Mouse (Mus musculus) erythroblast, adult 5-6 weeks (primary cell): ENCODE results near the gene Xrn2. TPM values are rescaled to one million over a fixed set of nuclear protein-coding genes. Genes with fewer than 3 reads are reported as not detected.
"Not testable (repeated sequence)": the region's sequence is repeated elsewhere in the genome, so short reads cannot be mapped to it uniquely, and the experiment has no call there.

Experiments
- ATAC-seq: replicated peaks from 2 replicates; pipeline ENCODE4 v1.8.0; 2016; ENCODE audit warnings: moderate number of reproducible peaks, mild to moderate bottlenecking, moderate TSS enrichment, inconsistent platforms; ENCODE audit not compliant: poor library complexity, low FRiP score, severe bottlenecking
- total RNA-seq, 2 experiments: library from RNA; stranded (forward) in 1 of 2; stranded (reverse) in 1 of 2; fragments of 150-400 nt in 1 of 2; fragments of 200-764, 138-1000 nt in 1 of 2; gene quantifications; 2 replicates each; pipeline versions ENCODE4 v1.2.3 to v1.2.4; 2015 to 2017; ENCODE audit warnings: low replicate concordance in 2 of 2

The Xrn2 gene
- 31.8 and 40.5 TPM in 2 replicates for total RNA-seq (2015; ENCODE audit: low replicate concordance)
- total RNA-seq (2017; ENCODE audit: low replicate concordance), result 24.6 and 45.4 TPM in 2 replicates

GRCm38 (mm10) chr2:147012623-147013184 is at the start of gene Xrn2:
Gene Xrn2, plus strand, starts transcription at chr2:147012996.
- peak; percentile 99 for ATAC-seq

GRCm38 (mm10) chr2:146975024-146975423 is 37.8 kb upstream of the Xrn2 start:
- no peak for ATAC-seq

- ATAC-seq, result no peak
Observed at GRCm38 (mm10) chr2:146975453-146976028, 37.3 kb upstream of the Xrn2 start.

GRCm38 (mm10) chr2:146982786-146983185 is 30.0 kb upstream of the Xrn2 start:
- no peak for ATAC-seq

- ATAC-seq, result no peak
Observed at GRCm38 (mm10) chr2:146984831-146985230, 28.0 kb upstream of the Xrn2 start.

GRCm38 (mm10) chr2:146985807-146986206 is 27.0 kb upstream of the Xrn2 start:
- ATAC-seq, result no peak

DNA sequence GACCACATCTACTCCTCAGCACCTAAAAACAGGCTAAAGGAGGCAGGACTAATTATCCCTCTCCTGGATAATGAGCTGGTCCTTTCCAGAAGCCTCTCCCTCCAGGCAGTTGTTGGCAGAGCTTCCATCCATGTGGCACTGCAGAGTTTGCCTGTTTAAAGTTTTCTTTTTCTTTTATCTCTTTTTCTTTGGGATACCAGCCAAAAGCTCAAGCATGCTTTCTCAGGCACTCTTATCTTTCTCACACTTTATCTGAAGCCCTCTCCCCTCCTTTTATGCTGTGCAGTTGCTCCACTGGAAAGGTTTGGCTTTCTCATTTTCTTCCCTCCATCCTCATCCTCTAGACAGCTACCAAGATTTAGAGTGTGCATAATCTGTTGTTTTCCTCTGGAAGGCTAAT is 26.4 kb upstream of the Xrn2 start:
- ATAC-seq, result no peak

DNA sequence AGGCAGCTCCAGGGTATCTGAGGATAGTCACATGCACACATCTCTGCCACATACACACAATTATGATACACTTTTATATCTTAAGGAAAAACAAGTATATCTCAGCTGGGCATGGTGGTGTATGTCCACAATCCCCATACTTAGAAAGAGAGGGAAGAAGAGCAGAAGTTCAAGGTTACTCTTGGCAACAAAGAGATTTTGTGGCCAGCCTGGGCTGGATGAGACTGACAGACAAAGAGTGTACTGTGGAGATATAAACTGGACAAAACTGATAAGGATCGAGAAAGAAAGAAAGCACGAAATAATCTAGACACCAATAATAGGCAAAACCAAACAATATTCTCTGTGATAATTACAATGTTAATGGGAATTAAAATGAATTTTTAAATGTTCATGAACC is 5.5 kb upstream of the Xrn2 start:
- ATAC-seq, result no peak

GRCm38 (mm10) chr2:147009084-147009483 is 3.7 kb upstream of the Xrn2 start:
- ATAC-seq, result no peak

- ATAC-seq, result no peak
Observed at GRCm38 (mm10) chr2:147010141-147010540, 2.7 kb upstream of the Xrn2 start.

DNA sequence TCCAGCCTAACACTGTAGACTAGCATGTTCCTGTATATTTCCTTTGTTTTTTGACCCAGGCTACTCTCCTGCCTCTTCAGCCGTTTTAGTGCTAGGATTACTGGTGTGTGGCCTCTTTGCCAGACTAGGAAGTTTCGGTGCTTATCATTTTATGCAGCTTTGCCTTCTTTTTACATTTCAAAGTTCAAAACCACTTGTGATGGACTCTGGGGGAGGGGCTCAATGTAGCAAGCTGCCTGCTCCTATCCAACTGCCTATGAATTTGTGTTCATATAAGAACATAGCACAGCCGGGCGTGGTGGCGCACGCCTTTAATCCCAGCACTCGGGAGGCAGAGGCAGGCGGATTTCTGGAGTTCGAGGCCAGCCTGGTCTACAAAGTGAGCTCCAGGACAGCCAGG is 1.8 kb upstream of the Xrn2 start:
- ATAC-seq, result no peak

- ATAC-seq, result no peak
Observed at GRCm38 (mm10) chr2:147011474-147012140, 1.2 kb upstream of the Xrn2 start.

- ATAC-seq, result no peak
Observed at GRCm38 (mm10) chr2:147012141-147012622, 614 bp upstream of the Xrn2 start.

GRCm38 (mm10) chr2:147013194-147013969 is 586 bp downstream of the Xrn2 start:
- peak; percentile 52 for ATAC-seq

GRCm38 (mm10) chr2:147014101-147014886 is 1.5 kb downstream of the Xrn2 start:
- no peak for ATAC-seq

- ATAC-seq, result not testable (repeated sequence)
Observed at GRCm38 (mm10) chr2:147022041-147022440, 9.2 kb downstream of the Xrn2 start.

- ATAC-seq, result no peak
Observed at GRCm38 (mm10) chr2:147023067-147023466, 10.3 kb downstream of the Xrn2 start.

GRCm38 (mm10) chr2:147023560-147023959 is 10.8 kb downstream of the Xrn2 start:
- no peak for ATAC-seq

DNA sequence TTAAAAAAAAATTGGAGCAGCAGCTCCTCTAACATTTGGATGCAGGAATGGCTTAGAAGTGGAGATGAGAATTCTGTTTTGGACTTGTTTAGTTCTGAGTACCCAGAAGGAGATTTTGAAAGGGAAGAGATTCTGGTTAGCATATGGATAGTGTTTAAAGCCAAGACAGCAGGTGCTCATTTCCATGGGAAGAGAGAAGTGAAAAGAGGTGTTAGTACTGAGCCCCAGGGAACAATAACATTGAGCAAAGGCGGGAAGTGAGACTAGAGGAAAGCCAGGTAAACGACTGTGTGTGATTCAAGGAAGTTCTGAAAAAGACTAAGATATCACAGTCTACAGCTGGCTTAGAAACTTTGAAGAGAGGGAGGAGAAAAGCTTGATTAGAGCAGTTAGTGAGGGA is 20.3 kb downstream of the Xrn2 start:
- no peak for ATAC-seq

GRCm38 (mm10) chr2:147035864-147036263 is 23.1 kb downstream of the Xrn2 start:
- no peak for ATAC-seq
